Mouse (Mus musculus): ENCODE measurements around the gene Gm44965.

- TF ChIP-seq POLR2A (IDR thresholded peaks at IDR 0.05; ENCODE audit: low read depth, low read length) (no peak), CTCF (conservative IDR thresholded peaks at IDR 0.05; ENCODE audit: insufficient read depth, insufficient read length, low read depth, low read length) (no peak)
Observed at GRCm38 (mm10) chr6:48626464-48626863, 32.7 kb downstream of the Gm44965 start, which contains the start of gene AI854703.
